Mouse (Mus musculus) kidney, postnatal 36 days (tissue): ENCODE data around the gene Cfl2.
A peak's percentile ranks its signal among the peaks of the same experiment; 100 is the strongest.

ENCODE experiments used
- DNase-seq, 2 experiments: peaks; one replicate each; pipeline ENCODE4 v3.0.0; 2021 to 2022; ENCODE audit warnings: mixed read lengths in 2 of 2

The Cfl2 gene

DNA sequence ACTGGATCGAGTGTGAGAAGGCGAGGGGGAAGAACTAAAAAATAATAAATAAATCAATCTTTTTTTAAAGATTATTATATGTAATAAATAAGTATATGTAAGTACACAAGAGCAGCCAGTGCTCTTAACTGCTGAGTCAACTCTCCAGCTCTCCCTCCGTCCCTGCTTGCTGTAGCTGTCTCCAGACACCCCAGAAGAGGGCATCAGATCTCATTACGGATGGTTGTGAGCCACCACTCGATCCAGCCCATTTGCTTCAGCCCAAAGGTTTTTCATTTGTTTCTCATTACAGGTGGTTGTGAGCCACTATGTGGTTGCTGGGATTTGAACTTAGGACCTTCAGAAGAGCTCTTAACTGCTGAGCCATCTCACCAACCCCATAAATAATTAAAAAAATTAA, 32.8 kb downstream of the Cfl2 start:
- no peak for DNase-seq

- DNase-seq: no peak
Observed at GRCm38 (mm10) chr12:54828043-54828442, 34.6 kb downstream of the Cfl2 start.

GRCm38 (mm10) chr12:54825202-54825601, 37.5 kb downstream of the Cfl2 start:
- DNase-seq: peak in 1 of 2 experiments; percentile 46

GRCm38 (mm10) chr12:54822836-54823426, 39.7 kb downstream of the Cfl2 start:
- no peak for DNase-seq

DNA sequence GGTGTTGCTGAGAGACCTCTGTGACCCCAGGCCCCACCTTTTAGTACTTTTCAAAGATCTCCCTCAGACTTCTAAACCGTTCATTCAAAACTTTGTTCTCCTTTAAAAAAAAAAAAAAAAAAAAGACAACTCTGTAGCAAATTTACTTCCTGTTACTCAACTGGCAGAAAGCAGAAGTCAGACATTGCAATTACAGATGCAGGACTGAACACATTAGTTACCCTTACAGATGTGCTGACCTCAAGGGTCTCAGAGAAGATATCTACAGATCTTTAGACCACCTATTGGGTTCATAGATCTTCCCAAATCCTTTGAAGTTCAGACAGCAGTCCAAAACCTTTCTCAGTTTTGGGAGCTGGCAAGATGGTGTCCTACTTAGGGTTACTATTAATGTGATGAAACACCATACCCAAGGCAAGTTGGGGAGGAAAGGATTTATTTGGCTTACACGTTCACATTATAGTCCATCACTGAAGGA, 42.0 kb downstream of the Cfl2 start:
- no peak for DNase-seq

DNA sequence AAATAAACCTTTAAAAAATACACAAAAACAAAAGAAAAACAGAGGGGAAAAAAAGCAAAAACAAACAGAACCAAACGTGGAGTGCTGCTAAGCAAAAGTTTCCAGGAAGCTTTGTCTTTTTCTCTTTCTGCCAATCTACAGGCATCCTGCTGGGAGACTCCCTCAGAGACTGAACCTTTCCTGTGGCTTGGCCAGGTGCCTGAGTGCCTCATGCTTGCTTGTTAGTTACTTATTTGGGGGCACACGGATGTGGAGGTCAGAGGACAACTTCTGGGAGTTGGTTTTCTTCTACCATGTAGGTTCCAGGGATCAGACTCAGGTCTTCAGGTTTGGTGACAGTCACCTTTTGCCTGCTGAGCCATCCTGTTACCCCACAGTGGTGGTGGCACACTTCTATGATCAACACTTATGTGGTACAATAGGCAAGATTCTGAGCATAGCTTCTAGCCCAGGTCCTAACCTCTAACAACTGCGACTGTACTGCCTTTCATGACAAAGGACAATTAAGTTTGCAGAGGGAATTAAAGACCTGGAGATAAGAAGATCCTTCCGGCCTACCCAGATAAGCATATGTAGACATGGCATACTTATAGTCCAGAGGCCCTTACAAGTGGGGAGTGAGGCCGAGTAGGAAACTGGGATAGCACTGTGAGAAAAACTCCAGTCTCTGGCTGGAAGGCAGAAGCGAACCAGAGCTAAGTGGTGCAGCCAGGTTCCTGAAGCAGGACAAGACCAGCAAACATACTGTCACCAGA, 43.3 kb downstream of the Cfl2 start:
- peak; percentile 83 to 88 for DNase-seq

GRCm38 (mm10) chr12:54810142-54810541, 52.5 kb downstream of the Cfl2 start:
- no peak for DNase-seq
